Mouse (Mus musculus) lung, postnatal 14 days (tissue): ENCODE results near the gene Lrrc57.
"Not testable (repeated sequence)": the region's sequence is repeated elsewhere in the genome, so short reads cannot be mapped to it uniquely, and the experiment has no call there.

ENCODE experiments used
- DNase-seq: peaks from one replicate; pipeline ENCODE4 v3.0.0; 2021

Lrrc57 gene

GRCm38 (mm10) chr2:120597734-120598133, 11.6 kb downstream of the Lrrc57 start:
- no peak for DNase-seq

- no peak for DNase-seq
Measured at GRCm38 (mm10) chr2:120592227-120592626, 17.1 kb downstream of the Lrrc57 start.

GRCm38 (mm10) chr2:120589759-120590158, 19.6 kb downstream of the Lrrc57 start:
- DNase-seq = no peak

- no peak for DNase-seq
Measured at GRCm38 (mm10) chr2:120578286-120578685, 31.0 kb downstream of the Lrrc57 start.

GRCm38 (mm10) chr2:120577799-120578198, 31.5 kb downstream of the Lrrc57 start:
- no peak for DNase-seq

GRCm38 (mm10) chr2:120575978-120576377, 33.3 kb downstream of the Lrrc57 start:
- no peak for DNase-seq

GRCm38 (mm10) chr2:120575121-120575520, 34.2 kb downstream of the Lrrc57 start:
- DNase-seq = no peak

- not testable (repeated sequence) for DNase-seq
Measured at GRCm38 (mm10) chr2:120572161-120572560, 37.2 kb downstream of the Lrrc57 start.

GRCm38 (mm10) chr2:120571081-120571480, 38.2 kb downstream of the Lrrc57 start:
- no peak for DNase-seq

GRCm38 (mm10) chr2:120567798-120568320, 41.5 kb downstream of the Lrrc57 start:
- no peak for DNase-seq

- DNase-seq = peak; percentile 93
Measured at GRCm38 (mm10) chr2:120566886-120567797, 42.2 kb downstream of the Lrrc57 start, which contains the start of gene Snap23. Gene Snap23 (plus strand): TSS chr2:120567671.

GRCm38 (mm10) chr2:120565363-120565762, 44.0 kb downstream of the Lrrc57 start:
- DNase-seq = no peak

- not testable (repeated sequence) for DNase-seq
Measured at GRCm38 (mm10) chr2:120564548-120565188, 44.7 kb downstream of the Lrrc57 start.

GRCm38 (mm10) chr2:120563235-120563990, 45.9 kb downstream of the Lrrc57 start, which contains the start of gene Zfp106:
Gene Zfp106 (minus strand): TSS chr2:120563843.
- peak; percentile 86 for DNase-seq

- no peak for DNase-seq
Measured at GRCm38 (mm10) chr2:120562859-120563234, 46.5 kb downstream of the Lrrc57 start.

GRCm38 (mm10) chr2:120561524-120561923, 47.8 kb downstream of the Lrrc57 start:
- no peak for DNase-seq

- no peak for DNase-seq
Measured at GRCm38 (mm10) chr2:120558813-120559212, 50.5 kb downstream of the Lrrc57 start.

- DNase-seq = no peak
Measured at GRCm38 (mm10) chr2:120556868-120557267, 52.5 kb downstream of the Lrrc57 start.
